Mouse (Mus musculus): ENCODE measurements at regions not wholly inside any gene's neighbourhood (a gene's known extent, or its start where the extent isn't known, plus 50 kb on each side); places are given as distances from the start of the nearest gene placed in this dataset.

GRCm38 (mm10) chr5:60049053-60049452, 1759.6 kb upstream of the G6pd2 start:
- no peak for ATAC-seq (ENCODE audit: insufficient number of reproducible peaks, low FRiP score)
- Histone ChIP-seq H3K27ac (ENCODE audit: poor library complexity, severe bottlenecking) (no peak overlapping the region), H3K36me3 (no peaks in the 10 kb centered on the region), H3K9me3 (replicated peaks) (no peaks in the 10 kb centered on the region), H3K4me2 (no peak overlapping the region), H3K4me3 (no peak overlapping the region), H3K27me3 (replicated peaks) (no peaks in the 10 kb centered on the region), H3K9ac (no peak overlapping the region), H3K4me1 (replicated peaks) (no peaks in the 10 kb centered on the region)
- WGBS = 78% methylated on average over 3 of the region's 3 CpGs

GRCm38 (mm10) chr5:60061178-60061577, 1747.4 kb upstream of the G6pd2 start:
- H3K27me3 ChIP-seq (replicated peaks) = no peaks in the 10 kb centered on the region
- H3K4me1 ChIP-seq (replicated peaks) = no peaks in the 10 kb centered on the region
- no peak overlapping the region for H3K27ac ChIP-seq (ENCODE audit: poor library complexity, severe bottlenecking)
- ATAC-seq (ENCODE audit: insufficient number of reproducible peaks, low FRiP score) = no peak
- H3K9ac ChIP-seq = no peak overlapping the region
- 62% methylated on average over 6 of the region's 6 CpGs for WGBS
- H3K4me2 ChIP-seq = no peak overlapping the region
- no peaks in the 10 kb centered on the region for H3K9me3 ChIP-seq (replicated peaks)
- H3K4me3 ChIP-seq = no peak overlapping the region
- no peaks in the 10 kb centered on the region for H3K36me3 ChIP-seq

All from heart, embryonic 12.5 days (tissue).